Mouse (Mus musculus) gastrocnemius, adult 18-20 months (tissue): ENCODE data around the gene Ect2. TPM values are rescaled to one million over a fixed set of nuclear protein-coding genes. Genes with fewer than 3 reads are reported as not detected.

Source experiments
- DNase-seq: peaks from one replicate; pipeline ENCODE4 v3.0.0; 2021; ENCODE audit warnings: low spot score
- total RNA-seq, 2 experiments: library from RNA; stranded (reverse); gene quantifications; 2 replicates each; pipeline ENCODE4 v1.2.3; 2021

The Ect2 gene
- total RNA-seq, 2 experiments from 2014 or later: 0.07 TPM; not detected in 1

DNA sequence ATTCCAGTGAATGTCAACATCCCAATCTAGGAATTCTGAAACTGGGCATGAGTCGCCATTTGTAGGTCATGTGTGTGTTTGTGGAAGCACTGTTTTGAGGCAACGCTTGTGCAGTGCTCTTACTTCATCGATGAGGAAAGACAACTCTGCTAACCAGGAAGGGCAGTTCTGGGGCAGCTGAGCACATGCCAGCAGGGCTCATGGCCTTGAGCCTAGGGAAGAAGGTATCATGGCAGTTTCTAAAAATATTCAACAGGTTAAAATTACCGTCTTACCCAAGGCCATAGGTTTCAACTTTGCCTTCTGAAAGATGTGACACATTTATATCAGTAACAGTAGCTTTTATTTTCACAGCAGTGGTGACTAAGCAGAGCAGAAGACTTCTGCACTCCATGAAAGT is 82.0 kb downstream of the Ect2 start:
- peak; percentile 63 for DNase-seq

DNA sequence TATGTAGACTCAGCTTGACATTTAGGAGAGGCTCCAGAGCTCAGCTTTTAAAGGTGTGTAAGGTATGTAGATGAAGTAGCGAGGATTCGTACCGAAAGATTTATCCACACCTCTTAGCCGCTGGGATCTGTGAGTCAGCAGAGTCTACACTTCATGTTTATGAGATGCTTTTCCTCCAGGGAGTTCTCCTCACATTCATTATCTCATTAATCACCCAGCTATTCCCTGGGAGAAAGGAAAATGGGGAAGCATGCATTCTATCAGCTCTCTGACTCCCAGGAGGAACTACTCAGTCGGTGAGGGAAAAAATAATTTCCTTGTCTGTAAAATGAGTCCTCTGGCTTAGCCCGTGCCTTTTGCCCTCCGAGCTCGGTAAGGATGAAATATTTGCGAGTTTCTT is 83.3 kb downstream of the Ect2 start:
- DNase-seq: no peak

DNA sequence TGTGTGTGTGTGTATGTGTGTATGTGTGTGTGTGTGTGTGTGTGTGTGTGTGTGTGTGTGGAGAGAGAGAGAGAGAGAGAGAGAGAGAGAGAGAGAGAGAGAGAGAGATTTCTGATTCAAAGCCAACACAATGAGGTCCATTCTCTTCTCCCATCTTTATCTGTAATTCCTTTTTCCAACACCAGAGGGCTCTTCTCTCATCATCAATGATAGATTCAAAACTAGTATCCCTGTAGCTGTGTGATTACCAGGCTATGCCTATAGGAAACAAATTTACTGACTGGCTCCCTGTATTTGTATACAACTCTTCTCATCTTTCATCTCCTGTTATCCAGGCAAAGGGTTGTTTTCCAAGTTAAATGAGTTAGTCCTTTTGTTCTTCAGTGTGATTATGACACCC is 86.5 kb downstream of the Ect2 start:
- DNase-seq: peak; percentile 6

DNA sequence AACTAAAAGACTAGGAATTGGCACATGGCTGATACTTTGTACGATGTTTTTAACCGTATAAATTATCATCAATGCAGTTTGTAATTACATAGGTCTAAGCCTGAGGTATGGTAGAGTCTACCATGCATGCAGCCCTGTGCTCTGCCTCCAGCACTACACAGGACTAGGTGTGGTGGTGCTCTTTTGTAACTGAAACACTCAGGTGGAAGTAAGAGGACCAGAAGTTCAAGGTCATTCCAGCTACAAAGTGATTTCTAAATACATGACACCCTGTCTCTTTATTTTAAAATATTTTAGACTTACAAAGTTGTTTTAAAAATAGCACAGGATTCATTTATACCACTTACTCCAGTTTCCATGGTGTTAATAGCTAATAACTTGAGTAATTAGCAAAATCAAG is 88.8 kb downstream of the Ect2 start:
- no peak for DNase-seq

DNA sequence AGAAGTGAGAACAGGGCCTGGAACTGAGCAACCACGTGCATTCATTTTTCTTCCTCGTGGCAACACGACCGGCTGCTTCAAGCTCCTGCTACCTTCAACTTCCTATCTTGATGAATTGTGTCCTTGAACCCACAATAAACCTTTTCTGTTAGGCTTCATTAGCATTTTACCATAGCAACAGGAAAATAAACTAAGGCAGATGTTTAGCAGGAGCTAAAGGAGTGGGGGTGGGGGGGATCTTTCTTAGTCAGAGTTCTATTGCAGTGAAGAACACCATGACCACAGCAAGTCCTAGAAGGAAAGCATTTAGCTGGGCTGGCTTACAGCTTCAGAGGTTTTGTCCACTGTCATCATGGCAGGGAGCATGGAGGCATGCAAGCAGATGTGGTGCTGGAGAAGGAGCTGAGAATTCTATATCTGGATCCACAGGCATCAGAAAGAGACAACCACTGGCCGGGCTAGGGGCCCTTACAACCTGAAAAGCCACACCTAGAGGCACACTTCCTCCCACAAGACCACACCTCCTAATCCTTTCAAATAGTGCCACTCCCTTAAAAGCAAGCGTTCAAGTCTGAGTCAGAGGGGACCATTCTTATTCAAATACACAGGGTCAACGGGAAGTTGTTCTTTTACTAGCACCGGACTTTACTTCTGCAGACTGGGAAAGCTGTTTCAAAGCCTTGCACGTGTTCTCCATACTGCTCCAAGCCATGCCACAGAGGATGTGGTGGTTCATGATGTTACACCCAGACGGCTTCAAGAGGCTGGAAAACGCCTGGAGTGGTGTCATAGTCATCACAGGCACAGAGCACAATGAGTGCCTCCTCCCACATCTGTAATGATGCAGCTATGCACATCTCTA is 90.0 kb downstream of the Ect2 start:
- DNase-seq: no peak

DNA sequence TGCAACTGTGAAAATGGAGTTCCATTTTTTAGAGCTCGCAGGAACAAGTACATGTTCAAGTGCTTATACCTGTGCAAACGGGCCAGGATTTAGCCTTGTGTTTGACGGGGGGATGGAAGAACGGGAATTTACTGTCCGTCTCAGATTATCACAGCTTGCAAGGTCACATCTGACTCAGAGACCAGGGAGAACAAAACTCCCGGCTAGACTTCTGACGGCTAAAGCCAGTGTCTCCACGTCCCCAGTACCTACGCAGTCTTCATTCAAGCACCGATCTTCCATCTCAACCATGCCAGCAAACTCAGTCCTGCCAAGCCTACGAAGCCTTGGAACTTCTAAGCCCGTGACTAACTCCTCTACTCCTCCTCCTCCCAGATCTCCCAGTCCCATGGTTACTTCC is 93.2 kb downstream of the Ect2 start:
- no peak for DNase-seq

DNA sequence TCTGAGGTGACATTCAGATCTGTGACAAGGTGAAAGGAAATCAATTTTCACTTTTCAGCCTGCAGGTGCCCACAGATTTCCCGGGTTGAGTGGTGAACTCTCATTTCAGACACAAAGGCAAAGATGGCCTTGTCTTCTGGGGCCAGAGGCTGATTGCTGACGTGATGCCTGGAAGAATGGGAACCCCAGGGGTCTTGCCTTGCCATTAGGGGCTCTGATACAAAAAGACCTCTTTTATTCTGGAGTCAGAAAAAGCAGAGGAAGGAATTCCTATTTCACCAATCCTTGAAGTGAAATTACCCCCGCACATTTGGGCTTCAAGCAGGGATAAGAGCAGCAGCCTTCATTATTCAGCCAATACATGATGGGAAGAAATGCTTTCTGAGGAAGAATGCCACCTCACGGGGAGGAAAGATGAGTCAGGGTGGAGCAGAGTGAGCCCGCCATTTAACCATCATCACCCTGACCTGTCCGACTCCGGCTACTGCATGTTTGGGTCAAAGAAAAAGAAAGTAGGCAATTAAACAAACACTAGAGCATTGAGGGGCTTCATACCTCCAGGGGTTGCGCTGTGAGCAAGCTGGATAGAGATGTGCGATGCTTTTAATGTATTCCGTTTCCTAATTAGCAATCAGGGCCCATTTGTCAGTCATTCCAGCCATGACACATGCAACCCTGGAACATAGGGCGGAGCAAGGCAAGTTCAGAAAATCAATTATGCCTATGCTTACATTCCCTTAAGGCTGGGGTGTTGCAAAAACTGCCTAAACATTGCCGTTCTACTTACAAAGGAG is 94.0 kb downstream of the Ect2 start:
- DNase-seq: no peak

DNA sequence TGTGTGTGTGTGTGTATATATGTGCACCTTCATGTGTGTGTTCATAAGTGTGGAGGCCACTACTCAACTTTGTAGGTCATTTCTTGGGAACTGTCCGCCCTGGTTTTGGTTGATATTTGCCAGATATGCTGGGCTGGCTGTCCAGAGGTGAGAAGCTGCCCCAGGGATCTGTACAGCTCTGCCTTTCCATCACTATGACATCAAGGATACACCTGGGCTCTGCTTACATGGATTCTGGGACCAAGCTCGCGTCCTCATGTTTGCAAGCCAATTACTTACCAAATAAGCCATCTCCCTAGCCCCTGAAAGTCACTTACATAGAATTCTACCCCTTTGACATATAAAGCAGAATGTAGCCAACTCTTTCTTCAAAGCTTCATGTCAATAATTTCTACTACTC is 98.2 kb downstream of the Ect2 start:
- no peak for DNase-seq

DNA sequence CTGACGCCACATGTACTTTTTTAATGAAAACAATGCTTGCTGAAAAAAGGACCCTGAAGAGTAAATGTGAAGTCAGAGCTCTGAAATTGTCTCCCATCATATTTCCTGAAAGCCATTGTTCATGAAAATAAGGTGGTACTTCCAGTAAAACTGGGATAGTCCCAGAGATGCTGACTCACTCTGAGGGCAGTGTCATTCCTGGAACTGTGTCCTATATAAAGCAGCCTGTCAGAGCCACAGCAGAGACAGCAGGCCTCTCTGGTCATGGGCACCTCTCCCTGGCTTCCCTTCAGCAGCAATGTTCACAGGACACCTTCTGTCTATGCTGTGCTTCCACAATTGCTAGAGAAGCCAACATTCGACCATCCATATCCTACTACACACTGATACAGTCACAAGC is 98.9 kb downstream of the Ect2 start:
- no peak for DNase-seq

Other genes starting within 250 kb of the Ect2 start
- 10 to 100 TPM; 17.8 to 20.0 TPM for gene Nceh1, start 29.1 kb upstream of the Ect2 start, total RNA-seq
- gene Tnfsf10, start 163.2 kb upstream of the Ect2 start, total RNA-seq: 1 to 10 TPM; 2.6 to 2.8 TPM
- not detected for gene Ghsr, start 217.5 kb upstream of the Ect2 start, total RNA-seq